Mouse (Mus musculus) NIH3T3 (cell line): ENCODE data around the gene Duox2.

Experiments used
- DNase-seq: peaks from one replicate; pipeline ENCODE4 v3.0.0-alpha.2; 2012; ENCODE audit warnings: low read depth

Duox2 gene

DNA sequence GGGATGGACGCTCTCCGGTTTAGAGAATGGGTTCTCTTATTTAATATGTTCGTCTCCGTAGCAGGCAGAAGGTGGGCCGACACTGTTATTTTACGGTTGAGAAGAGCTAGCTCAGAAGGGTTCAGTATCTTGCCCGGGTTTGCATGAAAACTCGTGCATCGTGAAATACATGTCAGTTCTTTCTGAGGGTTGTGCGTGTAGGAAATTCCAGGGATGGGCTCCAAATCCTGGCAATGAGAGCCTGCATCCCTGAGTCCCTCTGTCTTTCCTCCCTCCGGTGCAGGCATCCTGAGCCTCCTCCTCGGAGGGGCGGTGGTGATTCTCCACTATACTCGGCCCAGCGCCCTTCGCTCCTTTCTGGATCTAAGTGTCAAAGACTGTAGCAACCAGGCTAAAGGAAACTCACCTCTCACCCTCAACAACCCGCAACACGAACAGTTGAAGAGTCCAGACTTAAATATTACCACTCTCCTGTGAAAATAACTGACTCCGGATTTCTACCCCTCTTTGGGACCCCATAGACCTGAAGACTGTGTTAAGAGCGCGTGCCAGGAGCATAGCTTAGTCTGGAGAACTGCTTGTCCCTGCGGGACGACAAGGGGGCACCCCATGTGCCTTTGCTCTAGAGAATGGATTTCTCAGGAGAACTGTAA is 3.8 kb upstream of the Duox2 start:
- no peak for DNase-seq

DNA sequence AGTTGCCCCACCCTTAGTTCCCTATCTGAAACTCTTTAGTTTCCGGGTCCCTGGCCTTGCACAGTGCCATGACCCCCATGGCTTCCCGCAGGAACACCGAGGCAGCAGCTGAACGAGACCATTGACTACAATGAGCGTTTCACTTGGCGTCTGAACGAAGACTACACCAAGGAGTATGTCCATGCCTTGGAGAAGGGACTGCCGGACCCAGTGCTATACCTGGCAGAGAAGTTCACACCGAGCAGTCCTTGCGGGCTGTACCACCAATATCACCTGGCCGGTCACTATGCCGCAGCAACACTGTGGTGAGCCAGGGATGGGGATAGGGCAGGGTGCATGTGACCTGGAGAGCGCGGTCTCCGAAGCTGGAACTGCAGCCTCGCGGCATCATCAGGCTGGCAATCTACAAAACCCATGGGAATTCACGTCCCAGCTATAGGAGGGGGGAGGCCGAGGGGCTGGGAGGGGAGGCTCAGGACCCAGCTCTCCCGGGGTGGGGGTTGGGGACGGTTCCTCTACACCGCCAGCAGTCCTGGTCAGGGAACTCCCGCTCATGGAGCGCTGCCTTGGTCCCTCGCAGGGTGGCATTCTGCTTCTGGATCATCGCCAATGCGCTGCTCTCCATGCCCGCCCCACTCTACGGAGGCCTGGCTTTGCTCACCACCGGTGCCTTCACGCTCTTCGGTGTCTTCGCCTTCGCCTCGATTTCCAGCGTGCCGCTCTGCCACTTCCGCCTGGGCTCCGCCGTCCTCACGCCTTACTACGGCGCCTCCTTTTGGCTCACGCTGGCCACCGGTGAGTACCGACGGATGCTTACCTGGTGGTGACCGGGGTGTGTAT is 3.1 kb upstream of the Duox2 start:
- DNase-seq = no peak

DNA sequence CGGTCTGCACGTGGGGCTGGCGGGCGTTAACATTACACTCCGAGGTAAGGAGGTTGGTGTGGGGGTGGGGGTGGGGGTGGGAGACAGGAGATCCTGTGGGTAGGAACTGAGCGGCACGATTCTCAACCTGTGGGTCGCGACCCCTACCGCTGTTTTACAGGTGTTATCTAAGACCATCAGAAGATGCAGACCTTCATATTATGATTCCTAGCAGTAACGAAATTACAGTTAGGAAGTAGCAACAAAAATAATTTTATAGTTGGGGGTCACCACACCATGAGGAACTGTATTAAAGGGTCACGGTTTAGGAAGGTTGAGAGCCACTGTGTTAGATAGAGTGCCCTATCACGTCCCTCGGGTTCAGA is 2.4 kb upstream of the Duox2 start:
- DNase-seq = no peak

DNA sequence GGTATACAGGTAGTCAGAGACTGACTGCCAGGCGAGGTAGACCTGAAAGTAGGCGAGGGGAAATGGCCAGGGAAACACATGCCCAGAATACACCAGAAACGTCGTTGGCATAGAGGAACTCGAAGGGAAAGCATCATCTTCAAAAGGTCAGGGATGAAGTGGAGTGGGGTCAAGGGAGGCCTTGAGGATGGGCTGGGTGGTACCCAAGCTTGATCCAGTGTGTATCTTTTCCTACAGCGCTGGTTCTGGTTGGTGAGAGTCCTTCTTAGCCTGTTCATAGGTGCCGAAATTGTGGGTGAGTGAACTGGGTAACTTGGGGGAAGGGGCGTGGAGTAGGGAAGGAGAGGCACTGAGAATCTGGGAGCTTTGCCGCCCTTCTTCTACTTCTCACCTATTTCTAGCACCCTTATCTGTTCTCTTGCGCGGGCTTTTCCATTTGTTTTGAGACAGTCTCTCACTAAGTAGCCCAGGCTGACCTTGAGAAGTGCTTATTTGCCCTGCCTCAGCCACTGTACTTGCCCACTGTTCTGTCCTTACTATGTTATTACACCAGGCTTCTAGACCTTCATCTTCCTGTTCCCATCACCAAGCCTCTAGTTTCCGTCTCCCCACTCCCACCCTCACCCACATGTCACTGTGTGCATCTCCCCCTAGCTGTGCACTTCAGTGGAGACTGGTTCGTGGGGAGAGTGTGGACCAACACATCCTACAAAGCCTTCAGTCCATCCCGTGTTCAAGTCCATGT is 1.8 kb upstream of the Duox2 start:
- DNase-seq = no peak

DNA sequence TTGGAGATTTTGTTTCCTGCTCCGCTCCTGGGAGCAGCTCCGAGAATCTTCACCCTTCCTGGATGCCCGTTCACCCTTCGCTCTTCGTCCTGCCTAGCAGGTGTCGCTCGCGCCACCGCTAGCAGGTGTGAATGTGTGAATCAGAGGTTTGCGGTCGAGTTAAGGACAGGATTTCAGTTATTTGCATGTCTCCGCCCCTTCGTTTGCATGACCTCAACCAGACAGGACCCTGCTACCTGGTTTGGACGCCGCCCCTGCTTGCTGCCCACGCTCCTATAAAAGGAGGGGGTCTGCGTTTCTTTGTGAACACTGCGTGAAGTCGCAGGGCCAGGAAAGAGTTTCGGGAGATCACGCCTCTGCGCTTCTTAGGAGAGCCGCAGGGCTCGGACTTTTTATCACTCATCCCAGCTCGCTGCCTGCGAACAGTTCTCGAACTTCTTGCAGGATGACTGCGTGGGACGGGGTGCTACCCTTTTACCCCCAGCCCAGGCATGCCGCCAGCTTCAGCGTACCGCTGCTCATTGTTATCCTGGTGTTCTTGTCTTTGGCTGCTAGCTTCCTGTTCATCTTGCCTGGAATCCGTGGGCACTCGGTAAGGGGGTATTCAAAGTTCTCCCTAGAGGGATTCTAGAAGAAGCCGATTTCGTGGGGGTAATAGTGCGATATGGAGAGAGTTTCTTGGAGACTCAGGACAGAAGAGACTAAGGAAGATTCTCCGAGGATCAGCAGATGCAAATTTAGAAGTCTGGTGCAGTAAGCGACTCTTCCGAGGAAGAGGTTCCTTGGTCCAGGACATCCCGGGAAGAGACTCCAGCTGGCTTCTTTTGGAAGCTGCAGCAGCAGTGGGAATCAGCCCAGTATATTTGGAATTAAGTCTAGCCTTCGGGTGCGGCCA is 594 bp upstream of the Duox2 start, which contains the start of gene Duoxa2:
Gene Duoxa2, plus strand, starts transcription at position 305 of the 895 bp plus-strand sequence.
- peak; percentile 19 for DNase-seq

DNA sequence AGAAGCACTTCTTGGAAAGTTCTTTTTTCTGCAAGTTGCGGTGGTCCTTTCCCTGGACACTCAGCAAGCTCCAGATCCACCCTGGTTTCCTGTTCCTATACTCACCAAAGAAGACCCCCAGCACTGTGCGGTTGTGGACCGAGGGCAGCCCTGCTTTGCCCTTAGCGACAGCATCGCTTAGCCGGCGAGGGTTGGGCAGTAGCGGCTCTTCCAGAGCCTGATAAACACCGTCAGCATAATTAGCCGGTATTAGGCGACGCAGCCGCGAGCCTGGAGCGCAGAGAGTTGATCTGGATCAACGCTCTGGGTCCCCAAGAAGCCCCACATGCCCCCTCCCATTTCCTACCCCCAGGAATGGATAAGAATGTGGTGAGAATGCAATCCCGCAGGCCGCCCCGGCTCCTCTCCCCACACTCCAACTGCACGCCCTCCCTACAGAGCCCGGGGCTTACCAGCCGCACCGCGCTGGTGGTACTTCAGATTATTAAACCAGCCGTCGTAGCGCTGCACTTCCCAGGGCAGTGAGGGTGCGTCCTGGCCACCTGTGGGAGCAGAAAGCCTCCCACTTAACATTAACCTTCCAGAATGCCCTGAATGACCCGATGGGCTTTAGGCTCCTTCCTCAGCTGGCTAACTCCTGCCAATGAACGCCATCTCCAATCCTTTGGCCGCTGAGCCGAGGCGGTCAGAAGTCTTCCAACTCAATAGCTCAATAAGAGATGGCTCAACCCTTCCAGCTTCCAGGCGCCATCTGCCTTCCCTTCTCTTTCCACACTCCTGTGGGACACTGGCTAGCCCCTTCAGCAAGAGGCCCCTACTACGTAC is 766 bp downstream of the Duox2 start:
- no peak for DNase-seq

DNA sequence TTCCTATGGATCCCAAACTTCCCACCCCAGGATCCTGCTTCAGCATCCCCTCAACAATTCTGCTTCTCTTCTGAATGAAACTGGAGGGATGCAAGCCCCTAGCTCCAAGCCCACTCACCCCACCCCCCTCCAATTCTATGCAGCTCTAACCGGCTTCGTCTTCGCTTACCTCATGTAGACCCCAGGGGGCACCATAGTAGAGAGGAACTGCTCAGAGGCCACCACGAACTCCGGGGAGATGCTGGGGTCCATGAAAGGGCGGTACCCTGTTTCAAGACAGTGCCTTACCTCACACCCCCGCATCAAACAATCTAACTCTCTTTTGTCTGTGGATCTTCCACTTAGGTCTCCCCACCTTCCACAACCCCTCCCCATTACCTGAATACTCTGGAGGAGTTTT is 3.3 kb downstream of the Duox2 start:
- no peak for DNase-seq

DNA sequence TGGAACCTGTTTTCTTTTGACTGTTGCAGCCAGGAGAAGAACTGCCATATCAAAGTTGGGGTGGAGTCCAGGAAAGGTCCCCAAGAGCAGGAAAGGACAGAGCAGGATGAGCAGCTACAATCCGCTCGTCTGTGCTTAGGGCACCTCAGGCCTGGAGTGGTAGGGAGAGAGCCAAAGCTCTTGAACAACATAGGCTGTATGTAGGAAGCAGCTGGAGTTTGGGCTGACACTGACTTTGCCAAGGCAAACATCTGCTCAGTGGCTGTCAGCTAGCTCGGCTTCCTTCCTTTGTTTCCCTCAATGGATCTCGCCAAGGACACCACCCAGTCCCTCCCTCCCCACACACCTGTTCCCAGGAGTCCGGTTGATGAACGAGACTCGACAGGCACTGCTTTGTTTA is 12.1 kb downstream of the Duox2 start:
- DNase-seq = no peak

DNA sequence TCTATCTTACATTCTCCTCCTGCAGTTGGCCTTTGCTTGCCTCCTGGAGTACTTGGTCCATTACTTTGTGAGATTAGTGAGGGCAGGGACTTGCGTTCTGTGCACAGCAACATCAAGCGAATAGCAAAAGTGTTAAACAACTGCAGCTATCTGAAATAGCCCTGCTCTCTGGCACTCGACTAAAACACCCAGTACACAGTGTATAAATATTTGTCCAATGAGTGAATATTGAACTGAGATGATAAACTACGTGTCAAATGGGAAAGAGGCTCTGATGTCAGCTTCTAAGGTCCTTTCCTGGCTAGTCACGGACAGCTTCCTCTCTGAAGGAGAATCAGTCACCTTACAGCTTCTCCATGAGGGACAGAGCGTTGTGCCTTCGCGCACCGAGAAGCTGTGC is 14.2 kb downstream of the Duox2 start:
- no peak for DNase-seq

DNA sequence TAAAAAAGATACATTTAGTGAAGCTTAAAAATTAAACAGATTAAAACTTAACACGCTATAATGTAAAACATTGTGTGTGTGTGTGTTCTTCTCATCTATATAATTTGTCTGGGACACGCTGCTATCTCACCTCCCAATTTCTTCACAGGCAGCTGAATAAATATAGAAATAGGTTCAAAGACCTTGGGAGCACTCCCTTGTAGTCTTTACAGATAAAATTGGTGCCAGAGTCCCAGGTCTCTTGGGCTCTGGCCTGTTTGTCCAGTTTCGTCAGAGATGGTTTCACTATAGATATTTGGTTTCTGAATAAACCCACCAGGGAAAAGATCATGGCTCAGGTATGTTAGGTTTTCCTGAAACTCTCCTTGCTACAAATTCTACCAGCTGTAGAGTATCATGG is 19.5 kb downstream of the Duox2 start:
- DNase-seq = no peak

DNA sequence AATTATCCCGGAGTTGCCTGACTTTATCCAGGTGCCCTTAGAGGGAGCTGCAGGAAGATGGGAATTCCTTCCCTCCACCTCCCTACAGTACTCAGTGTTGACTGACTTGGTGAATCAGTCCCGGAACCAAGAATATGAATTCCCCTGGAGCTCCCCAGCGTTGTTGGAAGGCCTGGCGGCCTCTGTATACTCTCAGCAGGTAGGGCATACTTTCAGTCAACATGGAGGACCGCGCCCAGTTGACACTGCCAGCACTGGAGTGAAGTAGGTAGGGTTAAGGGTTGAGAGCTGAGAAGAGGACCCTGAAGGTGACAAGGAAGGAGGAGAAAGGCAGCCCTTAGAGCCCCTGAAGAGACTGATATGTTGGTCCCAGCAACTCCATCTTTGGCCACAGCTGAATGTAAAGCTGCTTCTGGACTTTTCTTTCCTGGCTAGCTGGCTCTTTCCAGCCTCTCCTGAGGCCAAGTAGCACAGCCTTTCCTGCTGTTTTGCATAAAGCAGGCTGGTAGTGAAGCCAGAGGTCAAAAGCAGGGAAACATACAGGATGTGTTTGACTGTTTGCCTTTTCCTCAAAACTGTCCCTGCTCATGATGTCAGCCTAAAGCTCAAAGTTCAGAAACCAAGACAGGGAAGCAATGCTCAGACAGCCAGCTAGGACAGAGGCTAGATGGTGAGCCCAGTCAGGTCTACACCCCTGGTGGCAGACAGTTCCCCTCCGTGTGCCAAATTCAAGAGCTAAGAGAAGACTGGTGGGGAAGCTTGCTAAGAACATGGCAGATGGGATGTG is 31.6 kb downstream of the Duox2 start:
- no peak for DNase-seq

DNA sequence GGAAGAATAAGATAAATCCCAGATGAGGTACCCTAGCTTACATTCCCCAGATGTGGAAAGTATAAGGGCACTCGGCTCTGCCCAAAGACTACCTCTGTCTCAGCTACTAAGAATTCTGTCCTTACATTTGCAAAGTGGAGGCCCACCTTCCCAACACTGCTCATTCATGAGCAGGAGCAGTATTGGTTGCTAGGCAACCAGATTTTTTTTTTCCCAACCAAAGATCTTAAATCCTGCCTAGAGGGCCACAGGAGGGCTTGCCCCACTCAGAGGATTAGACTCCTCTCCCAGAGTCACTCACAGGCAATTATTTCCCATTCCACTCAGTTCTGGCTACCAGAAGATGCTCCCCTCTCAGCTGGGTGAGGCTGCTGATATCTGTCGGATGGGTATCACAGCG is 33.6 kb downstream of the Duox2 start:
- DNase-seq = no peak

DNA sequence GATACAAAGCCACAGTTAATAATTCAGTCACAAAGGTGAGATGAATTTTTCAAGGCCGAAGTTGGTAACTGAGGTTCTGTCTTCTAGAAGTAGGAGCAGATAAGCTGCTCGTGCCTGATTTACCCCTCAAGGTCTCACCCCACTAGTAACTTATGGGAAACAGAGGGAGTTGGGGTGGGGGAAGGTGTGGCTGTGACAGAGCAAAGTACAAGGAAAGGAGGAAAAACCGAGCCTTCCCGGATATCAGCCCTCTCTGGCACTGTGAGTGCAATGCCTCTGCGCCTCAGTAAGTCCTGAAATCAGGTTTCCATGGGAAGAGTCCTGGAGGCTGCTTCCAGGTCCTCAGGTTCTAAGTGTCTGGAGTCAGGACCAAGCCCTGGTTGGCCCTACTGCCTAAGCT is 37.5 kb downstream of the Duox2 start:
- no peak for DNase-seq

DNA sequence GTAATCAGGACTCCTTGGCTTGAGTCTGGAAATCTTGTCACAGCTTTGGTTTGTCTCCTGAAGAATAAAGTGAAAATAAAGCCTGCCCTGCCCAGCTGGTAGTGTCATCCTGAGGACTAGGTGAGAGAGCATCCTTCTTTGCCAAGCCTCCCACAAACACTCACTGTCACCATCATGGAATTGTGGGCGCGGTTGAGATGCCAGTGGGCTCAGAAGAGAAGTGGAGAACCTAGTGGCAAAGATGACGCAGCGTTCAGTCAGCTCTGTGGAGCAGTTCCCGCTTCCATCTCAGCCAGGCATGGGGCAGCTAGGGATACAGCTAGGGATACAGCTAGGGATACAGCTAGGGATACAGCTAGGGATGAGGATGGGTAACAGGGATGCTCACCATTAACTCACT is 42.3 kb downstream of the Duox2 start:
- no peak for DNase-seq

DNA sequence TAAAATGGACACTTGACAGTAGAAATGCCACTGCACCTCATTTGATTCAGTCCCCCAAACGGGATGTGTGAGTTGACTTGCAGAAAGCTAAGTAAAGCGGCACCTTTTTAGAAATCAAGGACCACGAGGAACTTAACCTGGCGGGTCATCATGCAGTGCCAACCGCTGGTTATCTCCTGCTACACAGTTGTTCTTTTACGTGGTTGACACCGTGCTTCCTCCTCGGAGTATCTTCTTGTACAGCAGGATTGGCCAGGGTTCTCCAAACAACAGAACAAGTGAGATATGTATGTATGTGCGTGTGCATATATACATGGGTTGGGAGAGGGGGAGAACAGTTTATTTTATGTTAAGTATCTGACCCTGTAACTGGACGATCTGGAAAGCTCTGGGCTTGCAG is 50.5 kb downstream of the Duox2 start:
- no peak for DNase-seq

DNA sequence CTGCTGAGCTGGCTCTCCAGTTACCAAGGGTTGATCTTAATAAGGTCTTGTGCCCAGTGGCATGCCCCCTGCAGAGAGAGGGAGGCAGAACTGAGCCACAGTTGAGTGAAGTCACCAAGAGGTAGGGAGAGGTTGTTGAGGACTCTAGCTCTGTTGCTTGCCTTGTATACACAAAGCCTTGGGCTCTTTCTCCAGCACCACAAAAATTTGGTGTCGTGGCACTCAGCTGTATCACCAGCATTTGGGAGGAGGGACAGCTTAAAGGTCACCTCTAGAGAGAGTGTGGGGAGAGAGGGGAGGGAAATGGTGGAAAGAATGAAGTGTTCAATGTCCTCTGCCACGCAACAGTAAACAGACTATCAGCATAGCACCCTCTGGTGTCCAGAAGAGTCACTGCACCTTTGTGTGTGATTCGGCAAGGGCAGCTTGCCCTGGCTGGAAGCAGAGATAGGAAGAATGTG is 54.5 kb downstream of the Duox2 start:
- peak; percentile 88 for DNase-seq

DNA sequence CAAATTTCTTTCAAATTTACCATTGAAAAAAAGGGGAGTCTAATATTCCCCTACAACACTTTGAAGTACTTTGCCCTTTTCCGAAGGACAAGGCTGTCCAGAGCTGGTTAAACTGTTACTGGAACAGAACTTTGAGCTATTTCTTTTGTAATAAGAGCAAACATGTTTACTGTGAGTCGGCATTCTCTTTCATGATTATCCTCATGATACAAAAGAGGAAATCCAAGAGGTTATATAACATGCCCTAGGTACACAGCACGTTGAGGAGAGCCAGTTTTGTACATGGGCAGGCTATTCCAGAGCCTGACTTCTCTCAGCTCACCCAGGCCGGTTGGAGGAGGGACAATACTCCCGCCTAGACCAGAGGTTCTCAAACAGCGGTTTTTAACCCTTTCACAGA is 56.3 kb downstream of the Duox2 start:
- DNase-seq = no peak

DNA sequence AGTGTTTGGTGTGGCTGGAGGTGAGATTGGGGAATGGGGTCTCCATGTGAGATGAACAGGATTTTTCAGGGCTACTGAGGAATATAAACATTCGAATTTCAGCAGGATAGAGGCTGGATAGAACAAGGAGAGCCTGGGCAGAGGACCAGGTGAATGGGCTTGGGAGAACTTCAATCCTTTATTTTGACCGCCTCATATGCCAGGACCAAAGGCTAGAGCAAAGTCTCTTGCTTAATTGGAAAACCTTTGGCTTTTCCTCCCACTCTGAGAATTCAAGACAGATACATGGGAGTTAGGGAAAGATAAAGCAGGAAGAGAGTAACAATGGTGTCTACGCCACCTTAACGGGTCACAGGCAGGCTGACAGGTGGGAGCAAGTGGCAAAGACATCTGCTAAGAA is 57.0 kb downstream of the Duox2 start:
- DNase-seq = no peak

DNA sequence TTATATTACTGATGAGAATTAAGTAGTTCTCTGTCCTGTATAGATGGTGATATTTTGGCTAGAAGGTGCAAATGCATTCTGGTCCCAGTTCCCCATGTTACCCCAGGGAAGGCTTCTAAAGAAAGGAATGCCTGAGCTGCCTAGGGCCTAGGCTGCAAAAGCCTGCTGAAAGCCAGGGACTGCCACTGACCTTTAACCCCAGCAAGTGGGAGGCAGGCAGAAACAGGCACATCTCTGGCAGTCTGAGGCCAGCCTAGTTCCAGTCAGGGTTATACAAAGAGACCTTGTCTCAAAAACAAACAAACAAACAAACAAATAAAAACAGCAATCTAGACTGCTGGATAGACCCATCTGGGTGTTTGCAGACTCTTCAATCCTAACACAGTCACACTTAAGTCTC is 57.5 kb downstream of the Duox2 start:
- DNase-seq = no peak

DNA sequence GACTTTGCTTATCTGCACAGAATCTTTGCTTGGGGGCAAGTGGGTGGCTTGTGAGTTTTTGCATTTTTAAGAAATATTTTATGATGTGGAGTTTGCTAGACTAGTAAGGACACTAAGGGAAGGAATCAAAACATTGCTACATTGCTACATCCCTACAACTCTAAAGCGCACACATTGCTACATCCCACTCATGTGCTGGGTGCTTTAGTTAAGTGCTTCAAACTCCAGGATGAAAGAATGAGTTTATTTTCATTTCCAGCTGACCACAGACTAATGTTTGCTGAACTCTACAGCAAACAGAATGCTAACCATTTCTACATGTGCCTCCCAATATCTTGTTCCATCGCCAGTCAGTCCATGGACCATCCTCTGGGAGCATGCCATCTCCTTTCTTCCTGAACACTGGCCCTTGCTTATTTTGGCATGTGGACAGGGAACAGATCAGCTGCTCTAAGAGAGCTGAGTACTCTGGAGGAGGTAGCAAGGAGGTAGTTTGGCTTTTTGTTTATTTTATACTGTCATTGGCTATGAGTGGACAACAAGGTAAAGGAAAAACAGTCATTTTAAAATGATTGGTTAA is 60.3 kb downstream of the Duox2 start:
- peak; percentile 69 for DNase-seq
